In the genomic region with DNA sequence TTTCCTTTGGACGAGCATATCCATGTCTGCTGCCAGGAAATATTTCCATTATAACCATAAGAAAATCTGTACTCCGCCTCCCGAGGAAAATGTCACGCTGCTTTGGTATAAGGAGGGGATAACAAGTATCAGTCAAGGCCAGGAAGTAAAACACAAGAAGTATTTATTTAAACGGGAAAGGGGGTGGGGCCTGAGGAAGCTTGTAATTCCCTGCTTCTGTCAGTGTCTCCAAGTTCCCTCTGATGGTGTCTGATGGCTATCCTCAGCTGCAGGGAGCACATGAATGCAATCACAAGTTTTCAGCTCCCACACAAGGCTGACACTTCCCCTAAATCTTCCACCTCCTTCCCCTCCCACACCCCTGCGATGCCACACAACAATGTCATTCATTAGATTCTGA, we compare ENCODE assay signal across 10 mouse cellular contexts.
A peak's percentile ranks its signal among the peaks of the same experiment; 100 is the strongest.
DNase-seq lines count a peak whose midpoint lies in the region; ATAC-seq and TF ChIP-seq lines count a peak whose summit lies in the region.
"Had no signal": no experiment of that assay in that cellular context is flagged by ENCODE, and none has a peak within 500 bp of the region (broad histone marks: within the 10 kb centered on the region; RNA-seq: fewer than 3 reads in every experiment).

No protein-coding gene starts in this region.

- no peaks in the 10 kb centered on the region for H3K27me3 ChIP-seq in heart, embryonic 10.5 days (ENCODE audit: insufficient read depth, poor library complexity, severe bottlenecking)
- H3K27me3 ChIP-seq in lung, embryonic 14.5 days (ENCODE audit: insufficient read depth, low read length) = no peaks in the 10 kb centered on the region
- H3K27me3 ChIP-seq in hindbrain, embryonic 12.5 days = no peaks in the 10 kb centered on the region
- H3K27me3 ChIP-seq in midbrain, embryonic 16.5 days (ENCODE audit: control insufficient read depth, insufficient read depth, low read depth, low read length) = no peaks in the 10 kb centered on the region

- H3K4me2 ChIP-seq in lung, embryonic 14.5 days = no peak overlapping the region
- H3K4me2 ChIP-seq in hindbrain, embryonic 12.5 days (replicated peaks) = no peak overlapping the region
- H3K4me2 ChIP-seq in midbrain, embryonic 16.5 days (ENCODE audit: low read length) = no peak overlapping the region

- no peak for TF ChIP-seq CTCF in lung, embryonic 14.5 days (IDR thresholded peaks at IDR 0.05; ENCODE audit: low read depth)
- no peak for TF ChIP-seq CTCF in lung, adult 2 months (IDR thresholded peaks at IDR 0.05; ENCODE audit: insufficient read depth, low read length)

- H3K36me3 ChIP-seq in heart, embryonic 10.5 days = no peaks in the 10 kb centered on the region
- H3K36me3 ChIP-seq in lung, embryonic 14.5 days (ENCODE audit: insufficient read depth) = no peaks in the 10 kb centered on the region
- no peaks in the 10 kb centered on the region for H3K36me3 ChIP-seq in hindbrain, embryonic 12.5 days
- no peaks in the 10 kb centered on the region for H3K36me3 ChIP-seq in midbrain, embryonic 16.5 days (ENCODE audit: control insufficient read depth, insufficient read depth, low read length)

- H3K27ac ChIP-seq in heart, embryonic 10.5 days = no peak overlapping the region; the same call in 1 of the 2 replicates
- H3K27ac ChIP-seq in lung, embryonic 14.5 days (ENCODE audit: low read depth) = peak overlapping the region; percentile 59
- 0 out of 2 replicates have a peak overlapping the region, but pooled peaks have one; percentile 12 for H3K27ac ChIP-seq in hindbrain, embryonic 12.5 days
- H3K27ac ChIP-seq in midbrain, embryonic 16.5 days (ENCODE audit: low read length) = peak overlapping the region; percentile 58; the same call in 1 of the 2 replicates

- WGBS in heart, embryonic 10.5 days = 41% methylated on average over 6 of the region's 6 CpGs
- WGBS in lung, embryonic 14.5 days = 18% methylated on average over 6 of the region's 6 CpGs
- 23% methylated on average over 6 of the region's 6 CpGs for WGBS in lung, adult 2 months
- 46% methylated on average over 6 of the region's 6 CpGs for WGBS in hindbrain, embryonic 12.5 days
- WGBS in midbrain, embryonic 16.5 days = 42% methylated on average over 6 of the region's 6 CpGs

- no peaks in the 10 kb centered on the region for H3K9me3 ChIP-seq in heart, embryonic 10.5 days
- no peaks in the 10 kb centered on the region for H3K9me3 ChIP-seq in lung, embryonic 14.5 days (ENCODE audit: low read depth, low read length)
- no peaks in the 10 kb centered on the region for H3K9me3 ChIP-seq in hindbrain, embryonic 12.5 days (replicated peaks)
- H3K9me3 ChIP-seq in midbrain, embryonic 16.5 days (replicated peaks; ENCODE audit: control insufficient read depth, low read length, poor library complexity, severe bottlenecking) = no peaks in the 10 kb centered on the region

- DNase-seq in heart, adult 11 months = peak; percentile 56
- DNase-seq in heart, embryonic 10.5 days (ENCODE audit: low spot score) = no peak
- peak; percentile 76 for DNase-seq in lung, embryonic 14.5 days
- DNase-seq in lung, adult 2 months = no peak
- DNase-seq in right cerebral cortex, postnatal 25 days = no peak
- no peak for DNase-seq in cerebellum, adult 9-10 months
- DNase-seq: thymus, postnatal 36 days had no signal

- peak; percentile 72; the same call in 1 of the 2 replicates for ATAC-seq in lung, embryonic 14.5 days (ENCODE audit: insufficient read depth)
- ATAC-seq in hindbrain, embryonic 12.5 days (ENCODE audit: low FRiP score) = 0 out of 2 replicates have a peak, but pooled peaks have one; percentile 7
- ATAC-seq in midbrain, embryonic 16.5 days = 0 out of 2 replicates have a peak, but pooled peaks have one; percentile 11

- no peak for TF ChIP-seq POLR2A in lung, adult 2 months (IDR thresholded peaks at IDR 0.05; ENCODE audit: borderline replicate concordance, extremely low read depth, low read depth, low read length)

- no peak overlapping the region for H3K9ac ChIP-seq in lung, embryonic 14.5 days
- H3K9ac ChIP-seq in hindbrain, embryonic 12.5 days = no peak overlapping the region
- 0 out of 2 replicates have a peak overlapping the region, but pooled peaks have one; percentile 10 for H3K9ac ChIP-seq in midbrain, embryonic 16.5 days (ENCODE audit: low read depth, low read length)

- peaks cover 11% of the 10 kb centered on the region; the same call in 1 of the 2 replicates for H3K4me1 ChIP-seq in heart, embryonic 10.5 days
- H3K4me1 ChIP-seq in lung, embryonic 14.5 days (ENCODE audit: insufficient read depth) = peaks cover 11% of the 10 kb centered on the region
- H3K4me1 ChIP-seq in lung, adult 2 months (ENCODE audit: control insufficient read depth, insufficient read depth, low read length) = peaks cover 2% of the 10 kb centered on the region; the same call in 1 of the 2 replicates
- peaks cover 19% of the 10 kb centered on the region for H3K4me1 ChIP-seq in hindbrain, embryonic 12.5 days
- peaks cover 10% of the 10 kb centered on the region for H3K4me1 ChIP-seq in midbrain, embryonic 16.5 days (ENCODE audit: control insufficient read depth, insufficient read depth, low read length)

- no peak overlapping the region for H3K4me3 ChIP-seq in heart, embryonic 10.5 days
- H3K4me3 ChIP-seq in lung, embryonic 14.5 days (ENCODE audit: low read depth, low read length) = no peak overlapping the region
- no peak overlapping the region for H3K4me3 ChIP-seq in lung, adult 2 months (replicated peaks; ENCODE audit: extremely low read depth, low read depth, low read length)
- no peak overlapping the region for H3K4me3 ChIP-seq in hindbrain, embryonic 12.5 days
- H3K4me3 ChIP-seq in midbrain, embryonic 16.5 days (ENCODE audit: low read depth, low read length) = no peak overlapping the region
- H3K4me3 ChIP-seq: erythroblast, embryonic 14.5 days had no signal

Comparison
In these comparisons a context has a peak if more than half of its experiments do, and no peak if none do; other contexts are left out.
1. DNase-seq: peak in heart, adult 11 months (single experiment) and lung, embryonic 14.5 days (single experiment); none in heart, embryonic 10.5 days (single experiment), lung, adult 2 months (single experiment), right cerebral cortex, postnatal 25 days (single experiment) and cerebellum, adult 9-10 months (single experiment).
2. ATAC-seq: peak in every context shown above with its lines; median percentile 72 in lung, embryonic 14.5 days; 11 in midbrain, embryonic 16.5 days; 7 in hindbrain, embryonic 12.5 days.